Mouse (Mus musculus) left cerebral cortex, adult 18-20 months (tissue): ENCODE data around the gene Cbfa2t2. TPM values are rescaled to one million over a fixed set of nuclear protein-coding genes. Genes with fewer than 3 reads are reported as not detected.

ENCODE experiments used
- total RNA-seq, 2 experiments: library from RNA; stranded (reverse); gene quantifications; 2 replicates each; pipeline ENCODE4 v1.2.3; 2021

Cbfa2t2 gene
- total RNA-seq, 2 experiments from 2014 or later = 46.1 to 57.0 TPM

Other genes with a start within 250 kb of the Cbfa2t2 start
- under 1 TPM in 1 of 2 experiments, not detected in 1; 0.21 TPM for gene Bpifb1, start 245.7 kb upstream of the Cbfa2t2 start, total RNA-seq
- not detected for gene Bpifb5, start 212.7 kb upstream of the Cbfa2t2 start, total RNA-seq
- not detected for gene Bpifb9a, start 178.6 kb upstream of the Cbfa2t2 start, total RNA-seq
- gene Bpifb9b, start 129.3 kb upstream of the Cbfa2t2 start, total RNA-seq = not detected
- 10 to 100 TPM; 13.7 to 17.8 TPM for gene Cdk5rap1, start 63.5 kb upstream of the Cbfa2t2 start, total RNA-seq
- 10 to 100 TPM; 34.4 to 36.6 TPM for gene Snta1, start 28.4 kb upstream of the Cbfa2t2 start, total RNA-seq
- gene 1700003F12Rik, start 110.6 kb downstream of the Cbfa2t2 start, total RNA-seq = under 1 TPM; 0.68 to 0.74 TPM
- gene Actl10, start 115.3 kb downstream of the Cbfa2t2 start, total RNA-seq = not detected
- gene Necab3, start 122.4 kb downstream of the Cbfa2t2 start, total RNA-seq = 10 to 100 TPM; 69.4 to 81.9 TPM
- 10 to 100 TPM; 10.2 to 10.5 TPM for gene E2f1, start 133.4 kb downstream of the Cbfa2t2 start, total RNA-seq
- 10 to 100 TPM in 1 of 2 experiments, 1 to 10 TPM in 1; 9.5 to 12.3 TPM for gene Pxmp4, start 167.2 kb downstream of the Cbfa2t2 start, total RNA-seq
- 10 to 100 TPM; 11.0 to 11.4 TPM for gene Zfp341, start 176.8 kb downstream of the Cbfa2t2 start, total RNA-seq
- not detected for gene 4930519P11Rik, start 177.0 kb downstream of the Cbfa2t2 start, total RNA-seq
- 100 to 1,000 TPM; 222 to 229 TPM for gene Chmp4b, start 215.2 kb downstream of the Cbfa2t2 start, total RNA-seq